Mouse (Mus musculus) myocyte (in vitro differentiated cells): ENCODE results near the gene Psmb7. TPM values are rescaled to one million over a fixed set of nuclear protein-coding genes. Genes with fewer than 3 reads are reported as not detected.

Source experiments
- H3K27me3 ChIP-seq: one replicate; pipeline ENCODE4 v1.6.1; 2011; ENCODE audit not compliant: control insufficient read depth, insufficient read depth, insufficient read length
- H3K36me3 ChIP-seq: one replicate; pipeline ENCODE4 v1.6.1; 2011; ENCODE audit not compliant: control insufficient read depth, insufficient read depth
- H3K4me2 ChIP-seq: one replicate; pipeline ENCODE4 v1.6.1; 2011; ENCODE audit warnings: low read depth, control low read depth
- H3K4me3 ChIP-seq: one replicate; pipeline ENCODE4 v1.5.1; 2011; ENCODE audit warnings: mild to moderate bottlenecking, control low read depth, moderate library complexity
- H3K79me2 ChIP-seq: one replicate; pipeline ENCODE4 v1.6.1; 2011; ENCODE audit not compliant: control insufficient read depth, insufficient read depth
- H3ac ChIP-seq: one replicate; pipeline ENCODE4 v1.6.1; 2011; ENCODE audit not compliant: control insufficient read depth, insufficient read length
- CEBPB ChIP-seq: IDR thresholded peaks from 2 replicates; pipeline ENCODE4 v1.6.1; 2011; ENCODE audit warnings: mild to moderate bottlenecking, moderate library complexity; ENCODE audit not compliant: poor library complexity, insufficient read depth, severe bottlenecking
- E2F4 ChIP-seq: IDR thresholded peaks from one replicate; pipeline ENCODE4 v1.6.1; 2011; ENCODE audit warnings: mild to moderate bottlenecking, control low read depth, moderate library complexity; ENCODE audit not compliant: insufficient read depth
- MAX ChIP-seq: IDR thresholded peaks from one replicate; pipeline ENCODE4 v1.6.1; 2011; ENCODE audit warnings: low read depth, mild to moderate bottlenecking, control low read depth
- MYOD1 ChIP-seq, 3 experiments: IDR thresholded peaks; one replicate each; pipeline ENCODE4 v1.6.1; 2011; ENCODE audit warnings: control low read depth in 2 of 3, low read depth in 2 of 3, mild to moderate bottlenecking in 2 of 3, moderate library complexity in 1 of 3; ENCODE audit not compliant: insufficient read length in 2 of 3, control insufficient read depth in 1 of 3
- MYOG ChIP-seq, 3 experiments: IDR thresholded peaks; one replicate each; pipeline ENCODE4 v1.6.1; 2011; ENCODE audit warnings: control low read depth in 2 of 3, low read depth in 2 of 3, mild to moderate bottlenecking in 2 of 3; ENCODE audit not compliant: insufficient read length in 2 of 3, control insufficient read depth in 1 of 3, insufficient read depth in 1 of 3
- POLR2A ChIP-seq: IDR thresholded peaks from one replicate; pipeline ENCODE4 v1.6.1; 2011; ENCODE audit warnings: low read depth, mild to moderate bottlenecking, control low read depth, moderate library complexity; ENCODE audit not compliant: insufficient read length
- POLR2AphosphoS2 ChIP-seq: IDR thresholded peaks from one replicate; pipeline ENCODE4 v1.6.1; 2011; ENCODE audit warnings: low read depth, control low read depth; ENCODE audit not compliant: insufficient read length
- REST ChIP-seq: IDR thresholded peaks from one replicate; pipeline ENCODE4 v1.6.1; 2011; ENCODE audit warnings: mild to moderate bottlenecking, control low read depth, moderate library complexity; ENCODE audit not compliant: insufficient read depth, insufficient read length
- SRF ChIP-seq: IDR thresholded peaks from one replicate; pipeline ENCODE4 v1.6.1; 2011; ENCODE audit warnings: low read depth; ENCODE audit not compliant: control insufficient read depth, insufficient read length
- TCF12 ChIP-seq: IDR thresholded peaks from one replicate; pipeline ENCODE4 v1.6.1; 2011; ENCODE audit warnings: mild to moderate bottlenecking, control low read depth; ENCODE audit not compliant: poor library complexity, insufficient read depth, severe bottlenecking
- TCF3 ChIP-seq: IDR thresholded peaks from one replicate; pipeline ENCODE4 v1.6.1; 2011; ENCODE audit warnings: low read depth, control low read depth; ENCODE audit not compliant: insufficient read length
- USF1 ChIP-seq: IDR thresholded peaks from one replicate; pipeline ENCODE4 v1.6.1; 2011; ENCODE audit warnings: low read depth, mild to moderate bottlenecking, control low read depth, moderate library complexity
- polyA plus RNA-seq: library from polyadenylated mRNA; unstranded; fragments of >200 nt; fragmentation: generic; extraction: Trizol; gene quantifications from one replicate; pipeline ENCODE4 v1.2.1, GENCODE M21; 2012; ENCODE audit warnings: missing spikeins

Gene Psmb7
- polyA plus RNA-seq, 1 experiment: 411 TPM

GRCm38 (mm10) chr2:38683083-38683482, 39.2 kb upstream of the Psmb7 start:
- Histone ChIP-seq H3K4me3 (no peak overlapping the region), H3ac (no peak overlapping the region), H3K27me3 (no peaks in the 10 kb centered on the region), H3K36me3 (no peaks in the 10 kb centered on the region), H3K79me2 (no peaks in the 10 kb centered on the region), H3K4me2 (peak overlapping the region; percentile 40)
- TF ChIP-seq SRF (no peak), POLR2A (no peak), E2F4 (no peak), POLR2AphosphoS2 (no peak), MAX (no peak), REST (no peak), TCF3 (no peak), MYOD1 (IDR thresholded peaks at IDR 0.05; ENCODE audit: control insufficient read depth in 1 of 3, insufficient read length in 2 of 3, low read depth in 2 of 3) (no peak), TCF12 (no peak), USF1 (no peak), CEBPB (no peak), MYOG (IDR thresholded peaks at IDR 0.05; ENCODE audit: control insufficient read depth in 1 of 3, insufficient read depth in 1 of 3, insufficient read length in 2 of 3, low read depth in 2 of 3) (no peak)

GRCm38 (mm10) chr2:38682209-38682608, 38.3 kb upstream of the Psmb7 start:
- H3K27me3 ChIP-seq: no peaks in the 10 kb centered on the region
- no peaks in the 10 kb centered on the region for H3K79me2 ChIP-seq
- peak overlapping the region; percentile 40 for H3K4me2 ChIP-seq
- TF ChIP-seq TCF3 (no peak), POLR2AphosphoS2 (no peak), E2F4 (no peak), USF1 (no peak), CEBPB (0 out of 2 replicates have a peak, but pooled peaks have one; percentile 27)
- no peaks in the 10 kb centered on the region for H3K36me3 ChIP-seq
- H3ac ChIP-seq: no peak overlapping the region
- H3K4me3 ChIP-seq: no peak overlapping the region

GRCm38 (mm10) chr2:38678947-38679346, 35.1 kb upstream of the Psmb7 start:
- Histone ChIP-seq H3K36me3 (no peaks in the 10 kb centered on the region), H3K27me3 (no peaks in the 10 kb centered on the region), H3K4me2 (no peak overlapping the region), H3K4me3 (no peak overlapping the region), H3ac (no peak overlapping the region), H3K79me2 (no peaks in the 10 kb centered on the region)
- TF ChIP-seq CEBPB (peak; percentile 93), POLR2A (no peak)

GRCm38 (mm10) chr2:38675366-38675969, 31.6 kb upstream of the Psmb7 start:
- TF ChIP-seq CEBPB (no peak), USF1 (no peak), TCF12 (no peak), TCF3 (no peak), SRF (no peak), POLR2A (no peak), MYOG (IDR thresholded peaks at IDR 0.05; ENCODE audit: control insufficient read depth in 1 of 3, insufficient read depth in 1 of 3, insufficient read length in 2 of 3, low read depth in 2 of 3) (no peak), MAX (no peak), REST (no peak), E2F4 (no peak), MYOD1 (IDR thresholded peaks at IDR 0.05; ENCODE audit: control insufficient read depth in 1 of 3, insufficient read length in 2 of 3, low read depth in 2 of 3) (no peak)
- H3K27me3 ChIP-seq: no peaks in the 10 kb centered on the region
- H3K4me3 ChIP-seq: no peak overlapping the region
- no peaks in the 10 kb centered on the region for H3K79me2 ChIP-seq
- H3K36me3 ChIP-seq: no peaks in the 10 kb centered on the region
- no peak overlapping the region for H3K4me2 ChIP-seq
- no peak overlapping the region for H3ac ChIP-seq

GRCm38 (mm10) chr2:38672496-38672895, 28.6 kb upstream of the Psmb7 start:
- Histone ChIP-seq H3K27me3 (no peaks in the 10 kb centered on the region), H3K36me3 (no peaks in the 10 kb centered on the region), H3K4me2 (no peak overlapping the region), H3ac (no peak overlapping the region), H3K4me3 (no peak overlapping the region), H3K79me2 (no peaks in the 10 kb centered on the region)
- no peak for TF ChIP-seq MYOG (IDR thresholded peaks at IDR 0.05; ENCODE audit: control insufficient read depth in 1 of 3, insufficient read depth in 1 of 3, insufficient read length in 2 of 3, low read depth in 2 of 3)
- no peak for TF ChIP-seq REST
- TF ChIP-seq MYOD1 (IDR thresholded peaks at IDR 0.05; ENCODE audit: control insufficient read depth in 1 of 3, insufficient read length in 2 of 3, low read depth in 2 of 3): no peak
- no peak for TF ChIP-seq SRF
- TF ChIP-seq CEBPB: no peak
- no peak for TF ChIP-seq E2F4
- no peak for TF ChIP-seq TCF3
- no peak for TF ChIP-seq USF1
- TF ChIP-seq POLR2A: no peak
- no peak for TF ChIP-seq MAX
- no peak for TF ChIP-seq POLR2AphosphoS2
- TF ChIP-seq TCF12: no peak
